Mouse (Mus musculus): Measurements from ENCODE around the gene Azin2. TPM values are rescaled to one million over a fixed set of nuclear protein-coding genes. Genes with fewer than 3 reads are reported as not detected.

Azin2 gene
- total and polyA plus RNA-seq, 3 experiments, result 0.91 to 2.4 (median 1.7) TPM

Other genes starting within 250 kb of the Azin2 start
- gene A3galt2, start 207.1 kb downstream of the Azin2 start, total RNA-seq (2012; rRNA removed), result 0.04 TPM in 2 replicates
- not detected in 2 replicates for gene A3galt2, start 207.1 kb downstream of the Azin2 start, total RNA-seq (2014; rRNA removed)
- 0.07 and 0.11 TPM in 2 replicates for gene A3galt2, start 207.1 kb downstream of the Azin2 start, polyA plus RNA-seq (2012; ENCODE audit: insufficient read length, low read depth)
- 16.1 and 17.8 TPM in 2 replicates for gene Zfp362, start 156.4 kb downstream of the Azin2 start, total RNA-seq (2012; rRNA removed)
- gene Zfp362, start 156.4 kb downstream of the Azin2 start, total RNA-seq (2014; rRNA removed), result 9.7 and 9.9 TPM in 2 replicates
- 49.2 and 70.1 TPM in 2 replicates for gene Zfp362, start 156.4 kb downstream of the Azin2 start, polyA plus RNA-seq (2012; ENCODE audit: insufficient read length, low read depth)
- gene Trim62, start 78.9 kb downstream of the Azin2 start, total RNA-seq (2012; rRNA removed), result 0.98 and 1.1 TPM in 2 replicates
- gene Trim62, start 78.9 kb downstream of the Azin2 start, total RNA-seq (2014; rRNA removed), result 0.40 and 0.46 TPM in 2 replicates
- gene Trim62, start 78.9 kb downstream of the Azin2 start, polyA plus RNA-seq (2012; ENCODE audit: insufficient read length, low read depth), result 1.8 and 2.7 TPM in 2 replicates
- gene Ak2, start 29.5 kb upstream of the Azin2 start, total RNA-seq (2012; rRNA removed), result 269 and 278 TPM in 2 replicates
- gene Ak2, start 29.5 kb upstream of the Azin2 start, total RNA-seq (2014; rRNA removed), result 280 and 293 TPM in 2 replicates
- gene Ak2, start 29.5 kb upstream of the Azin2 start, polyA plus RNA-seq (2012; ENCODE audit: insufficient read length, low read depth), result 343 and 363 TPM in 2 replicates
- gene Rnf19b, start 95.8 kb upstream of the Azin2 start, total RNA-seq (2012; rRNA removed), result 65.3 and 75.3 TPM in 2 replicates
- gene Rnf19b, start 95.8 kb upstream of the Azin2 start, total RNA-seq (2014; rRNA removed), result 104 and 111 TPM in 2 replicates
- 98.3 and 102 TPM in 2 replicates for gene Rnf19b, start 95.8 kb upstream of the Azin2 start, polyA plus RNA-seq (2012; ENCODE audit: insufficient read length, low read depth)
- not detected in 2 replicates for gene Tmem54, start 143.1 kb upstream of the Azin2 start, total RNA-seq (2012; rRNA removed)
- gene Tmem54, start 143.1 kb upstream of the Azin2 start, total RNA-seq (2014; rRNA removed), result not detected in 2 replicates
- not detected in 2 replicates for gene Tmem54, start 143.1 kb upstream of the Azin2 start, polyA plus RNA-seq (2012; ENCODE audit: insufficient read length, low read depth)
- 28.5 and 31.6 TPM in 2 replicates for gene Hpca, start 159.6 kb upstream of the Azin2 start, total RNA-seq (2012; rRNA removed)
- gene Hpca, start 159.6 kb upstream of the Azin2 start, total RNA-seq (2014; rRNA removed), result 1.0 and 1.3 TPM in 2 replicates
- gene Hpca, start 159.6 kb upstream of the Azin2 start, polyA plus RNA-seq (2012; ENCODE audit: insufficient read length, low read depth), result 2.9 and 3.6 TPM in 2 replicates
- 0.17 and 0.21 TPM in 2 replicates for gene Fndc5, start 174.6 kb upstream of the Azin2 start, total RNA-seq (2012; rRNA removed)
- 0.08 TPM in 1 of 2 replicates, not detected in the other for gene Fndc5, start 174.6 kb upstream of the Azin2 start, total RNA-seq (2014; rRNA removed)
- gene Fndc5, start 174.6 kb upstream of the Azin2 start, polyA plus RNA-seq (2012; ENCODE audit: insufficient read length, low read depth), result 0.26 and 0.33 TPM in 2 replicates
- 22.5 and 23.1 TPM in 2 replicates for gene S100pbp, start 227.3 kb upstream of the Azin2 start, total RNA-seq (2012; rRNA removed)
- 43.6 and 44.7 TPM in 2 replicates for gene S100pbp, start 227.3 kb upstream of the Azin2 start, total RNA-seq (2014; rRNA removed)
- gene S100pbp, start 227.3 kb upstream of the Azin2 start, polyA plus RNA-seq (2012; ENCODE audit: insufficient read length, low read depth), result 35.8 and 43.6 TPM in 2 replicates
- 128 and 180 TPM in 2 replicates for gene Yars, start 227.3 kb upstream of the Azin2 start, total RNA-seq (2012; rRNA removed)
- 96.1 and 96.3 TPM in 2 replicates for gene Yars, start 227.3 kb upstream of the Azin2 start, total RNA-seq (2014; rRNA removed)
- gene Yars, start 227.3 kb upstream of the Azin2 start, polyA plus RNA-seq (2012; ENCODE audit: insufficient read length, low read depth), result 207 and 220 TPM in 2 replicates